ENCODE assay signal across 11 mouse cellular contexts in the genomic region with DNA sequence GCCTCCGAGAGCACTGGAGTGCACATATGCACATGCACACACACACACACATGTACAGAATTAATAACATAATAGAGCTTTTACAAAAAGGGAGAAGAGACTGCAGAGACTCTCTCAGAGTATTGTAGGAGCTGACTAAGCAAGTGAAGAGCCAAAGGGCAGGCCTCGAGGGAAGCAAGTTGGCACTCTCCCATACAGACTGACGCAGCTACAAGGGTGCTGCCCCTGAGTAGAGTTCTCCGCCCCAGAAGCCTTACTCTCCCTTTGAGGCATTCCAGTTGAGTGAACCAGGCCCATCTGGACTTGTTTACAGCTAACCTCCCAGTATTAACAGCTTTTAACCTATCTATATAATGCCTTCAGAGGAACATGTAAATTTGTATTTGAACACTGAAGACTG. TPM values are rescaled to one million over a fixed set of nuclear protein-coding genes. Genes with fewer than 3 reads are reported as not detected.
DNase-seq lines count a peak whose midpoint lies in the region; ATAC-seq and TF ChIP-seq lines count a peak whose summit lies in the region.
"Had no signal": no experiment of that assay in that cellular context is flagged by ENCODE, and none has a peak within 500 bp of the region (broad histone marks: within the 10 kb centered on the region; RNA-seq: fewer than 3 reads in every experiment).

No protein-coding gene starts in this region.

- 80% methylated on average over 4 of the region's 4 CpGs for WGBS in heart, embryonic 10.5 days
- WGBS in lung, adult 2 months: 31% methylated on average over 4 of the region's 4 CpGs
- WGBS in midbrain, embryonic 13.5 days: 82% methylated on average over 4 of the region's 4 CpGs

- H3K4me3 ChIP-seq in heart, embryonic 10.5 days: no peak overlapping the region
- H3K4me3 ChIP-seq in lung, adult 2 months (replicated peaks; ENCODE audit: extremely low read depth, low read depth, low read length): no peak overlapping the region
- H3K4me3 ChIP-seq in midbrain, embryonic 13.5 days (replicated peaks): no peak overlapping the region
- H3K4me3 ChIP-seq: embryonic facial prominence, embryonic 15.5 days had no signal

- ATAC-seq in Patski: peak; percentile 79
- no peak for ATAC-seq in midbrain, embryonic 13.5 days

- peak; percentile 55 for DNase-seq in Patski (ENCODE audit: low read depth, low spot score)
- DNase-seq in adrenal gland, postnatal 10 days: peak; percentile 82
- DNase-seq in heart, embryonic 10.5 days (ENCODE audit: low spot score): peak; percentile 33
- peak; percentile 33 for DNase-seq in lung, adult 2 months
- no peak for DNase-seq in left cerebral cortex, adult 11 months (ENCODE audit: low spot score)
- no peak for DNase-seq in thymus, adult 18-20 months
- DNase-seq in spleen, postnatal 10 days (ENCODE audit: low spot score in 2 of 2): no peak
- DNase-seq: midbrain, embryonic 14.5 days had no signal

- in situ Hi-C loops in Patski (cut with MboI; ENCODE audit: low pct_unique_long_range_greater_than_20kb): no loop called here

- H3K4me1 ChIP-seq in heart, embryonic 10.5 days: no peaks in the 10 kb centered on the region
- peaks cover 8% of the 10 kb centered on the region for H3K4me1 ChIP-seq in lung, adult 2 months (ENCODE audit: control insufficient read depth, insufficient read depth, low read length)
- H3K4me1 ChIP-seq in midbrain, embryonic 13.5 days (replicated peaks): no peaks in the 10 kb centered on the region

- no peak for TF ChIP-seq POLR2A in lung, adult 2 months (IDR thresholded peaks at IDR 0.05; ENCODE audit: borderline replicate concordance, extremely low read depth, low read depth, low read length)

- H3K9ac ChIP-seq in midbrain, embryonic 13.5 days (replicated peaks): no peak overlapping the region
- H3K9ac ChIP-seq: embryonic facial prominence, embryonic 15.5 days had no signal

- TF ChIP-seq CTCF in Patski (IDR thresholded peaks at IDR 0.05): no peak
- no peak for TF ChIP-seq CTCF in lung, adult 2 months (IDR thresholded peaks at IDR 0.05; ENCODE audit: insufficient read depth, low read length)

- no peak overlapping the region for H3K27ac ChIP-seq in heart, embryonic 10.5 days
- H3K27ac ChIP-seq in midbrain, embryonic 13.5 days: no peak overlapping the region
- H3K27ac ChIP-seq: embryonic facial prominence, embryonic 15.5 days had no signal

- CTCF ChIA-PET in Patski (lab: Charles Lee): interaction anchor here (0.9 to 1.7 kb wide), 7 partner anchors 9 to 78 kb away, joined by 3 to 6 read pairs (median 4); no protein-coding TSS in a partner anchor

- POLR2A ChIA-PET in Patski (lab: Charles Lee): no interaction called here

- H3K4me2 ChIP-seq in midbrain, embryonic 13.5 days (replicated peaks): no peak overlapping the region
- H3K4me2 ChIP-seq: embryonic facial prominence, embryonic 15.5 days had no signal

- no peaks in the 10 kb centered on the region for H3K36me3 ChIP-seq in heart, embryonic 10.5 days
- H3K36me3 ChIP-seq in midbrain, embryonic 13.5 days: no peaks in the 10 kb centered on the region
- H3K36me3 ChIP-seq: embryonic facial prominence, embryonic 15.5 days had no signal

- H3K9me3 ChIP-seq in heart, embryonic 10.5 days: no peaks in the 10 kb centered on the region
- no peaks in the 10 kb centered on the region for H3K9me3 ChIP-seq in midbrain, embryonic 13.5 days
- H3K9me3 ChIP-seq: embryonic facial prominence, embryonic 15.5 days had no signal

- H3K27me3 ChIP-seq in Patski: no peaks in the 10 kb centered on the region
- no peaks in the 10 kb centered on the region for H3K27me3 ChIP-seq in heart, embryonic 10.5 days (ENCODE audit: insufficient read depth, poor library complexity, severe bottlenecking)
- no peaks in the 10 kb centered on the region for H3K27me3 ChIP-seq in midbrain, embryonic 13.5 days
- H3K27me3 ChIP-seq: embryonic facial prominence, embryonic 15.5 days had no signal

RNA-seq across cellular contexts. Expression of gene Prss48, which starts 54.4 kb away (rescaled TPM):
- not detected for polyA plus RNA-seq in Patski (2021)
- total RNA-seq in adrenal gland, postnatal 10 days (2021): not detected
- not detected in 2 replicates for polyA plus RNA-seq in heart, embryonic 10.5 days (2016; fragmentation: Nextera tagmentation; extraction: Ambion mirVana)
- polyA plus RNA-seq in lung, adult 2 months (2012; rRNA removed): not detected in 2 replicates
- not detected in 2 replicates for polyA plus RNA-seq in midbrain, embryonic 13.5 days (2015; fragmentation: Nextera tagmentation; extraction: Ambion mirVana)
- total RNA-seq: left cerebral cortex, postnatal 10 days had no signal
- polyA plus RNA-seq: embryonic facial prominence, embryonic 15.5 days; midbrain, embryonic 14.5 days had no signal

Comparison
In these comparisons a context has a peak if more than half of its experiments do, and no peak if none do; other contexts are left out.
1. DNase-seq: peak in Patski (single experiment), adrenal gland, postnatal 10 days (single experiment), heart, embryonic 10.5 days (single experiment) and lung, adult 2 months (single experiment); none in left cerebral cortex, adult 11 months (single experiment), thymus, adult 18-20 months (0 of 2) and spleen, postnatal 10 days (0 of 2).